Mouse (Mus musculus) adrenal gland, adult (tissue): ENCODE measurements around the gene Foxb2.
"Not testable (repeated sequence)": the region's sequence is repeated elsewhere in the genome, so short reads cannot be mapped to it uniquely, and the experiment has no call there.

Experiments used
- DNase-seq, 2 experiments: peaks; one replicate each; pipeline ENCODE4 v3.0.0; 2022 to 2023; ENCODE audit warnings: low spot score in 1 of 2; ENCODE audit not compliant: inconsistent age in 2 of 2

Gene Foxb2

DNA sequence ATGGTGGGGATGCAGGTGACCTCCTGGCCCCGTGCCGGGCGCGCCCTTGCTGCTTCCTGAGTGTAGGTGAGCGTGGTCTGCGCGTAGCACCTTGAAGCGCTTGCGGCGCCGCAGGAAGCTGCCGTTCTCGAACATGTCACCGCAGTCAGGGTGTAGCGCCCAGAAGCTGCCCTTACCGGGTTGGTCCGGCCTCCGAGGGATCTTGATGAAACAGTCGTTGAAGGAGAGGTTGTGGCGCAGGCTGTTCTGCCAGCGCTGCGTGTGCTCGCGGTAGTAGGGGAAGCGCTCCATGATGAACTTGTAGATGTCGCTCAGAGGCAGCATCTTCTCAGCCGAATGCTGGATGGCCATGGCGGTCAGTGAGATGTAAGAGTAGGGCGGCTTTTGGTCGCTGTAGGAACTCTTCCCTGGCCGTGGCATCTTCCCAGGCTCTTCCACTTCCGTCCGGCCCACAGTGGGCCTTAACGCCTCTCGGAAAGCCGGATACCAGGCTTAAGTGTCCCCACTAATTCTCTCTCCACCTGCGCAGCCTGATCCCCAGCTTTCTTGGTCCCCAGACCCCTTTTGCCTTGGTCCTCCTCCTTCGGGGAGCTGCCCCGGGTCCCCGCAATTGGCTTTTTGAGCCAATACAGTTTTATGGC, at the start of gene Foxb2:
TSS of gene Foxb2 (minus strand) at position 585 of the 641 bp plus-strand sequence.
- DNase-seq, result no peak

DNA sequence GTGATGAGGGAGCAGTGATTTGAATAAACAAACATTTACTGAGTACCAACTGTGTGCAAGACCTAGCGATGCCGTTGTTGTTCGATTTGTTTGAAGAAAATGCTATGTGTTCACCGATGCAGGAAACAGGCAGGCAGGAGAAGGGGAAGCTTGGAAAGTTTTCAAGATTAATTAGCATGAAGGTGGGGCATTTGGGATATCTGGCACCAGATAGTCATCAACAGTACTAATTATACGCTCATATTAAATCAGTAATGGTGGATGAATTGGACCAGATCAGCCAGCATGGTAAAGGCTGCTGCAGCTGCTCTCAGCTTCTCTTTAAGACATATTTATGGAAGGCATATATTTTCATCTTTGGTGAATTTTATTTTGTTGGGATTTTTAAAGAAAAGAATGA, 37.9 kb upstream of the Foxb2 start:
- DNase-seq, result no peak

DNA sequence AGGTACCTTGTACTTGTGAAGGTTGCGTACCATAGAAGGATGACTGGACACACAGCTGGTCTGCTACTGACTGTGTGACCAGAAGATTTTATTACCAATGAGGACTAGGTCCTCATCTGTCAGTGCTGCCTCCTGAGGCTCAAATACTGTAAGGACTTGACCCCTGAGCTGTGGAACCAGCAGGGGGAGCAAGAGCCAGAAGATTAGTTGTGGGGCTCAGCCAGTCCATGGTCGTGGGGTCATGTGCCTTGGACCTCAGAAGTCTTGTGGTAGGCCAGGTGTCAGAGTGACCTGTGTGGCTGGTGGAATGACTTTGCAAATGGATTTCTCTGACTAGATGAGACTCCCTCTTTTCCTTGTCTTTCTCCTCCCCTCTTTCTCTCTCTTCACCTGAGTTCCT, 29.5 kb upstream of the Foxb2 start:
- peak; percentile 46 to 85 for DNase-seq

DNA sequence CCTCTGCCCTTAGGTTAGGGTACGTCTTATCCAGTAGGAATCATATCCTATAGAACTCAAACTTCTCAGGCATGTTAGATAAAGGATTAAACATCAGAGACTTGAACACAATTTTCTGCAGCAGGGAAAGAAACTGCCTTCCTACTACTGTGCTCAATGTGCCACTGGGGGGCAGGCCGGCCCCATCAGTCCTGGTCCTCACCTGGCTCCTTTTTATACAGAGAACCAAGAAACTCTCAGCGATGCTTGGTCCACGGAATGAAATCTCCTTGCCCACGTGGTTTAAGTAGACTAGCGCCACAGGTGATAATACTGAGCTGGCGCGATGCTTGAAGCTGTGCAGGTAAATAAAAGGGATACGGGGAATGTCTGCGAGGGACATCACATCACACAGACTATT, 26.1 kb upstream of the Foxb2 start:
- peak; percentile 15 to 49 for DNase-seq

DNA sequence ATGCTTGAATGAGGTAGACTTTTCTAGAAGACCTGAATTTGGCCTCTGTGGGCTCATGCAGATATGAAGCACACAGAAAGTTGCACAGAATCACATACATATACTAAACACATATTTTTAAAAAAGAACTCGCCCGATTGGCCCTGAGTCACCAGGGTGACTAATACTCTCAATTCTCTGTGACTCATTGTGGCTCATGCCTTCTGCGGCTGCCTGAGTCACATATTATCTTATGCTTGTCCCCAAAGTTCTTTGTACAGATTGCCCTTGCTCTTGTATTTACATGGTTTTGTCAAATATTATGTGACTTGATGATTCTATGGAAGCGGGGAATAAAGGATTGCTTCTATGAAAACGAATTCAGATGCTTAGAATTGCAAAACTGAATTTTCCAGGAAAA, 25.0 kb upstream of the Foxb2 start:
- DNase-seq, result peak; percentile 68 to 83

DNA sequence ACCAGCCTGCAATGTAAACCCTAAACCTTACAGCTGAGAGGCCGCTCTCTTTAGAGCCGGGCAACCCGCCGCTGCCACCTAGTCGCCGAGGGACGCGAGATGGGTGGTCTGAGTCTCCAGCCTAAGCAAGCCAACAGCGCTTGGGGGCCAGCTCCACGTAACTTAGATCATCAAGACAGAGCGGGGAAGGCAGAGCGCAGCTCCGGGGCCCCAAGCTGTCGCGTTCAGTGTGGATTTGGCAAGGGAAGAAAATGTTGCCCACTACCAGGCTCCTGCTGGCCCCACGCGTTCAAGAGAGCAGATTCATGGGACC, 2.8 kb upstream of the Foxb2 start:
- DNase-seq, result no peak

DNA sequence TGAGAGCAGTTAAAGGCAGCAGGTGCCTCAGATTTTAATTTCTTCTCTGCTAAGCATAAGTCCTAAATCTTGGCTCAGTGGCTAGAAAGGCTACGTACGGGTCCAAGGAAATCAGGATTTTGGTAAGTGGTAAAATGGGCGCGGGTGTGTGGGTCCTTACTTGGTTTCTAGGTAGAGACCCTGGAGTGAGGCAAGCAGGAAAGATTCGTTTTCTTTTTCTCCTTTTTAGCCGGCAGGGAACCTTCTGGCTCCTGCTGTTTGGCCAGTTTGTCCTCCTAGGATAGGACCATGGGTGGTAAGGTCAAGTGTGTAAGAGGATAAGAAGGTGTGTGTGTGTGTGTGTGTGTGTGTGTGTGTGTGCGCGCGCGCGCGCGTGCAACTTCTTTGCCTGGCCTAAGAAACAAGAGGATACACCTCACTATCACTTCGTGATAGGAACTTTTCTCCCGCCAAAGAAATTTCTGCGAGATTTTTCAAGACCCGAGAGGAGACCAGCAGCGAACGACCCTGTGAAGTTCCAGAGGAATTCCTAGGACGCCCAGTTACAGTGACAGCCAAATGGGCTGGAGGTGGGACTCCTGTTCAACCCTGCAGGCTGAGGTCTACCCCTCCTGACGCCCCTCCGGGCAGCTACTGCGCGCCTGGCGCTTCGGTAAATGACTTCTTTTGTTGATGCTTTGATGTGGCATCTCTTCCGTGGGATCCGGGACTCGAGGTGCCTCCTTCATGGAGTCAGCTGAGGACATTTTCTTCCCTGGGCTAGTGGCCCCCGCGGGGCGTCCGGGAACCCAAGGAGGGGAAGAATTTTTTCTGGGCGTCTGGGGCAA, 2.2 kb upstream of the Foxb2 start:
- peak in 1 of 2 experiments; percentile 20 for DNase-seq

DNA sequence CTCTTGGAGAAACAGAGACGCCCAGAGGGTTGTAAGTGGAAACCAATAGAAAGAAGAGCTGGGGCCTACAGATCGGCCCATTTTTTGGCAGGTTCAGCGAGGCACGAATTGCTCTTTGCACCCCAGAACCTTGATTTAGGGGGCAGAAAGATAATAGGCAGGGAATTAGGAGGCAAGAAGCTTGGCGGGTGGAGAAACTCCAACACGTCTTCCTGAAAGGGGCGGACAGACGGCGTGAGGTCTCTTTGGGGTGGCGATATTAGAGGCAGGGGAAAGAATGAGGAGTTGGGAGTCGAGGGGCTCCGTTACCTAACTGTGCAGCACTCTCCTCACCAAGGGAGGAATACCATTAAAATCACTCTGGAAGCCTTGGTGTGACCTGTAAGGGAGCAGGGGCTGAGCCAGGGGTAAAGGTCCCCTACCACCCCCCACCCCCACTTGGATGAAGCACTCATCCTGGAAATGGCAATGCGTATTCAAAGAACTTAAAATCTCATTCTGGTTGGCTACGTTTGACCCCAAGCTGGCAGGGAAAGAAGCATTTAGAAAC, 1.5 kb upstream of the Foxb2 start:
- DNase-seq, result peak in 1 of 2 experiments; percentile 19

DNA sequence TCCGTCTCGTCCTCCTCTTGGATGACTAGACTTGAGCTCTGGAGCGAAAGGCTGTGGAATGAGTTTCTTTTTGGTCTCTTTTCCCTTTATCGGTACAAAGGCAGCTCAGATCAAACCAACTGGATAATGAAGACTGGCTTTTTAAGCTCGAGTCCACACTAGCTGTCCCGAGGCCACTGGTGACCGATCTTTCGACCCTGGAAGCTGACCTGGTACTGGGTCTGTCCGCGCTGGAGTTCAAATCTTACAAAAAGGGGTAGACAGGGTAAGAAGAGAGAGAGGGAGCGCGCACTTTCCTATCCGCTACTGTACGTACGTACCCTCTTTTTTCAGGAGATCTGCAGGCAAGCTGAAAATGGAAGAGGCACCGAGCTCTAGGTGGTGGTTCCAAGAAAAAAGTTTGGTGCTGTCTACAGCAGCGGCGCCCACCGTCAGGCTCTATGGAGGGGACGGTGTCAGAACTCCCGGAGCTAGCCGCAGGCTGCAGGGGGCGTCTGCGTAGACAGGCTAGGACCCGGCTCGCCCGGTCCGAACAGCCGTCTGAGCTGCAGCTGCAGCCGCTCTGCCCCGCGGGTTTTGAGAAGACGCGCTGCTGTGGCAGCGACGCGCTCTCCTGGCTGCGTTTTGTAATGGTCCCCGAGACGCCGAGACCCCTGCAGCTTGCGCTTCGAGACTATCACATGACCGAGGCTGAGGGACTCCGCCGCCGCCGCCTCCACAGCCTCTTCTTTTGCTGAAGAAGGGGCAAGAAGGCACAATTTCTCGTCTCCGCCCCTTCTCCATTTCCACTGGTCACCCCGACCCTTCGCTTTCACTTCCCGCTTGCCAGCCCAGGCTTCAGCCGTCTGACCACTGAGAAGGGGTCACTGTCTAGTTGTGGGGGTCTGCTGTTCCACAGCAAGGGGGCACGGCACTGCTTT, 597 bp upstream of the Foxb2 start:
- DNase-seq, result peak in 1 of 2 experiments; percentile 41

DNA sequence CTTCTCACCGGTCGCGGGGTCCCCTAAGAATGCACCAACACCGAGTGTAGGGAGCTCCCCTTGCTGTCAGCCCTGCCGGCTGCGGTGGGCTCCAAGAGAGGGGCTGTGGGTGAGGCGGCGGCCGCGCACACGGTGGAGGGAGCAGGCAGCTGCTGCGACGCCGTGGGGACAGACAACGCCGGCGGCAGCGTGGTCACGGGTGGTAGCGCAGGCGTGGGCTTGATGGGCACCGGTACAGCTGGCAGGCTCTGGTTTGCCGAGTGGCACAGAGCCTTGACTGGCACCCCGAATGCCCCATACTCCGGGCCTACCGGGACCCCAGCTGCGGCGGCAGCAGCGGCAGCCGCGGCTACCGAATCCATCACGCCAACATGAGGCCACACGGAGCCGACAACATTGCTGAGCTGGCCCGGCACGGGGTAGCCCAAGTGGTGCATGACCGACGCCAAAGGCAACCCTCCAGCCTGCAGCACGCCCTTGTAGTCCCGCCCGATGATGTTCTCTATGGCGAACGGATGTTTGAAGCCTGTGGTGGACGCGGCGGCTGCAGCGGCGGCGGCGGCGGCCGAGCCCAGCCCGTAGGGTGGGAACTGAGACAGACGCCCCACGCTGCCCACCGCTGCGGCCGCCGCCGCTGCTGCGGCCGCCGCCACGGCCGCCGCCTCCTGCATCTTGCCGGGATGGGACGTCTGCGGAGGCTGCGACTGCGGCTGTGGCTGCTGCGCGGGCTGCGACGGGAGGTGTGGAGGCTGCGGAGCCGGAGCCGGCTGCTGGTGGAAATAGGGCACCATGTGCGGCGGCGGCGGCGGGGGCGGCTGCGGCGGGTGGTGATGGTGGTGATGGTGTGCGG, 1.0 kb downstream of the Foxb2 start:
- DNase-seq, result peak; percentile 14 to 72

DNA sequence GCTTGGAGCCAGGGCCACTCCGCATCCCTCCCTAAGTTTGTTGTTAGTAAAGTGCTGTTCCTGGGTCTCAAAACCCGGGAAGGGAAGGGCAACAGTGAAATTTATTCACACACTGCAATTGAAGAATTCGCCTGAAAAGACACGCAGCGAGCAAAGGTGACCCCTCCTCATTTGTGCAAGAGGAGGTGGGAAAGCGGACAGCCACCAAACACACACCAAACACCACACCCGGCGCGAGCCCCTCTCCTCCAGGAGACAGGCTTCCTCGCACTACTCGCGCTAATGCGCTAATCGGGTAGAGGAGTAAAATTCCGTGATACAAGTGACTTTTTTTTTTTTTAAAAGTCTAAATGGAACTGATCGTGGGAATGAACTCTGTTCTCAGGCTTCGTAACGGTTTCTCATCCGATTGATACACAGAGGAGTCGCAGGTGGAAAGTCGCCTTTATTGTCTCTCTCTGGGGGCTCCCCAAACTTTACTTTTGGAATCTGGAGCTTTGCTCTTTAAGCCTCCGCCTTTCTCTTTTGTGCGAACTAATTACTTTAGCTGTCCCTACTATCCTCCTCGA, 2.3 kb downstream of the Foxb2 start:
- DNase-seq, result peak in 1 of 2 experiments; percentile 50

DNA sequence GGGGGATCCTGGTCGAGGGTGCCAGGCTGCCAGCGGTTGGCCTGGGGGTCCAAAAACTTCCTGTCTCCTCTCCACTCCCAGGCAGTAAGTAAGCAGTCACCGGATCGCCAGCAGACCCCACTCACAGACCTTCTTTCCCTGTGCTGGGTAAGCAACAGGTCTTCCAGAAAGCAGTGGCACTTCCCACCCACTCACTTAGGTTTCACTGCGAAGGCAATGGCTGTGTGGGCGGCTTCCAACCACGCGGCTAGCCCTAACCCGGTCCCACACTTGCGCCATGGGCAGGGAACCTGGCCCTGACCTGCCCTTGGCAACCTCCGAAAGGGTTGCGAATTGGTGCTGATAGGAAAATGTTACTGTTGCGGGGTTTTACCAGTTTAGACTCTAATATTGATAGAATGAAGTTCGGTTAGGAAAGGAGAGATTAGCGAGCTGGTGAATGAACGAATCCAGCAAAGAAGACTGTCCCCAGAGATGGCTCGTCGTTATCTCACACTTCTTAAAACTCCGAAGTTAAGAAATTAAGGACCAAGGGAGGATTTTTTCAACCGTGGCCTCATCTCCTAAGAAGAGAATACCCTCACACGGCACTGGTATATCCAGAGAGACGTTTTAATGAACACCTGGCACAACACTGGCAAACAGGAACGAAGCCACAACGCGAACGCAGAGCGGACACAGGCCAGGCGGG, 3.0 kb downstream of the Foxb2 start:
- peak in 1 of 2 experiments; percentile 64 for DNase-seq

DNA sequence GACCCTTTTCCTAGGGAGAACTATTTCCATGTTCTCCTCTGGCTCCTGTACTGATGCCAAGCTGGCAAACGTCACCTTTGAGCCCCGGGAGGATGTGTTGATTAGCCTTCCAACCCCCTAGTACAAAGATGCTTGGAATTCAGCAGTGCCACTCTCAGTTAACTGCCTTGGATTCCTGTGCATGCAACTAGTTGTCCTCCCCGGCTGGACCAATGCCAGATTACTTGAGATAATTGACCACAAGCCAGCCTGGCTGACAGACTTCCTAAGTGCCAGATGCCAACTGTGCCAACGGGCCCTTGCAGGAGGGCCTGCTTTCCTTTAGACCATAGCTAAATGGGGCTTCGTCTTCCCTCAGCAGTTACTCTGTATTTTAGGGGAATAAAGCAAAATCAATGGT, 5.1 kb downstream of the Foxb2 start:
- peak in 1 of 2 experiments; percentile 56 for DNase-seq

DNA sequence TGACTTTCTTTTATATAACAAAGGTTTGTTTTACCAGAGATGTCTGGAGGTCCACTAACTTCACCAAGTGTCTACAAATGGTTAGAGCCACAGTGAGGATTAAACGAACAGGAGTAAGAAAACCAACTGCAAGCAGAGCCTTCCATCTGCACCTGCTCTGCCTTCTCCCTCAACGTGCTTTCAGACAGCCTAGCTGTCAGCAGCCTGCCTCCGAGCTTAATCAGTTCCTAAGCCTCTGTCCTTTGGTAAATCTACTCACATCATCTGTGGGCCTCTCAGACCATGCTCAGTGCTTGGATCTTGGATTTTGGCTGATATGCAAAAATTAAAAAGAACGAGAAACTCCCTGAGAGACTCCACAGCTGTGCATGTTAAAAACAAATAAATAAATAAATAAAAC, 15.0 kb downstream of the Foxb2 start:
- no peak for DNase-seq

DNA sequence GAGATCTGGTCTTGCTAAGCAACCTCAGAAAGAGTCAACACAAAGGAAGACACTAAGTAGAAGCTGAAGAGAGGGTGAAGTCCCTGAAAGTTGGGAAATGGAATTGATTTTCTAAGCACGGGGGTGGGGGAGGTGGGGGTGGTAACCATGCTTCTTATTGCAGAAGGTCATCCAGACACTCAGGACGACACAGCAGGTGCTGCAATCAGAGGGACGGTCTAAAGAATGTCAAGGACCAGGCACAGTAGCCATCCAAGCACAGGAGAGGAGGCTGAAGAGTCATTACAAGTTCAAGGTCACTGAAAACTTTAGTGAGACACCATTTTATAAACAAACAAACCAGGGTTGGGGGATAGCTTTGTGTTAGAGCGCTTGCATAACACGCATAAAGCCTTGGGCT, 16.9 kb downstream of the Foxb2 start:
- DNase-seq, result no peak

DNA sequence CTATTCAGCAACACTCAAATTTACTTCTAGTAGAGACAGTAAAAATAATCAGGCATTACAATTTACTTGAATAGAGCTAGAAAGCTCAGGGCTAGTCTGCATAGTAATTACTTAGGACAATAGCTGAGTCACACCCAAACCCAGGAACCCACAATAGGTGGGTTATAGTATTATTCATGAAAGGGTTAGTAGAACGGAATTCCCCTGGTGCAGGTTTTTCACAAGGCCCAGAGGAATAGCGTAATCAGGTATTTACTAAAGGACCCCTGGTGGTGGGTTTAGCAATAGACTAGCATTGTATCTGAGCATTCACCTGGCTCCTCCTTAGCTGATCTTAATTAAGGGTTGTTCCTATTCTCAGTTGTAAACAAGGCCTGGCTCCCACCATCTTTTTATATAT, 29.5 kb downstream of the Foxb2 start:
- DNase-seq, result not testable (repeated sequence)

DNA sequence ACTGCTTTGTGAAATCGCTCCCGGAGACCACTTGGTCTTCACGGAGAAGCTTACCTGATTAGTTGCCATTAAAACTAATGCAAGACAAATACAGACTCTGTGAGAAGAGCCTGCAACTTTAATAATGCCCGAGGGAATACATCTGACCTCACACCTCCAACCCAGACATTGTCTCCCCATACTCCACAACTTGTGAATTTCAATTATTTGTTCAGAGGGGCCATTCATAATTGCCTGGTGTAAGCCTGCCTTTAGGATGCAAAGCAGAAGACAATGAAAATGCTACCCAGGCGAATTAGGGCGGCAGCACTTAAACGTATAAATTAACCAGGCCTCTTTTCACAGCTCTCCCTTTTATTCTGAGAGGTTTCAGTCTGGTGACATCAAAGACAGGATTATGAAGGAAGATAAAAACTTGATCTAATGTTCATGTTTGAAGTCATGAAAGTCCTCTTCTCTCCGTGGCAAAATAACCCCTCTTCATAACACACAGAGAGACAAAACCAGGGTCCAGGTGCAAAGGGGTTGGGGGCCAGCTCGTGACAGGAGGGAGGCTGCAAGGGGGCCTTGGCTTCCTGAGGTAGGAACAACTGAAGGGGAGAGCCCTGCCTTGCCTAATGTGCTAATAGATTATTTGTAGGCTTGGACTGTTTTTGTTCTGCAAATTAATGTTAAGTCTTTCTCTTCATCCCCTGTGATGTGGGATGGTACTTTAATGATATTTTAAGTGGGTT, 31.9 kb downstream of the Foxb2 start:
- DNase-seq, result no peak

DNA sequence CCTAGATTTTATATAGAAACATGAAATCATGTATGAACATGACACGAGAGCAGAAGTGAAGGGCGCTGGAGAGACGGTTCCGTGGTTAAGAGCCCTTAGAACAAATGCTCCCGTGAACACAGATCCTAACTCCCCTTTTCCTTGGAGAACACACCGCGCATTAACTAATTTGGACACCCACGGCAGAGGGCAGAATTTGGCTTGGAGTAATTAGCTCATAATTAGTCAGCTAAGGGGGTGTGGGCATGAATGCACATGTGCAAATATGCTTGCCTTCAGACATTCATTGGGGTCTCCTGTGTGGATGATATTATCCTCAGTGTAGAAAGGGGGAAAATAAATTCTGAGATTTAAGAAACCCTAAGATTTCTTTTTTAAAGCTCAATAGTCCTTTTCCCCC, 32.6 kb downstream of the Foxb2 start:
- DNase-seq, result no peak

DNA sequence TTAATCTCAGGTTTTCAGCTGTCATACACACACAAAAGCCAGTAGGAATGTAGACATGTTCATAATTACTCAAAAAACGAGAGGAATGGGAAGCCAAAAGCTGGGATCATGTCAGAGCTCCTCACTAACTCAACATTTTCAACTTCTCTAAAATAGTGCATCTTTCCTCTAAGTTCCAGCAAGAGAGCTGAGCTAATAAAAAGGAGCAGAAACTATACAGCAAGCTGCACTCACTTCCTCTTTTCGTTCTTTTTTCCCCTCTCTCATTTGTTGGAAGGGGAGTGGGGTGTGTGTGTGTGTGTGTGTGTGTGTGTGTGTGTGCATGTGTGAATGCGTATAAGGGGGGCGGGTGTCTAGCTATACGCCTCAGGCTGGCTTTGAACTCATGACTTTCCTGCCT, 45.9 kb downstream of the Foxb2 start:
- no peak for DNase-seq
